Mouse (Mus musculus) MEL (cell line): ENCODE results near the gene Wt1. TPM values are rescaled to one million over a fixed set of nuclear protein-coding genes. Genes with fewer than 3 reads are reported as not detected.

ENCODE experiments used
- DNase-seq: peaks from one replicate; pipeline ENCODE4 v3.0.0; 2011; ENCODE audit warnings: low read depth, low spot score
- H3K27ac ChIP-seq: 2 replicates; pipeline ENCODE4 v1.5.1; 2012; ENCODE audit warnings: low read depth, mild to moderate bottlenecking, control low read depth, low read length, moderate library complexity; ENCODE audit not compliant: control insufficient read depth
- H3K27me3 ChIP-seq, 2 experiments: fragments of 150-350 bp in 1 of 2; sonication (generic) in 1 of 2; 2 replicates each; pipeline ENCODE4 v1.6.1; 2012; ENCODE audit warnings: low read length in 2 of 2, mild to moderate bottlenecking in 2 of 2, improper control_type of control experiment in 1 of 2, moderate library complexity in 1 of 2; ENCODE audit not compliant: insufficient read depth in 2 of 2, control insufficient read depth in 1 of 2
- H3K36me3 ChIP-seq, 2 experiments: 2 replicates each; pipeline ENCODE4 v1.6.1; 2012 to 2014; ENCODE audit warnings: low read length in 2 of 2, improper control_type of control experiment in 1 of 2, inconsistent platforms in 1 of 2, mild to moderate bottlenecking in 1 of 2; ENCODE audit not compliant: insufficient read depth in 2 of 2, control insufficient read depth in 1 of 2
- H3K4me1 ChIP-seq, 2 experiments: fragments of 150-350 bp in 1 of 2; sonication (generic) in 1 of 2; 2 replicates each; pipeline ENCODE4 v1.6.1; 2012; ENCODE audit warnings: low read length in 2 of 2, improper control_type of control experiment in 1 of 2, mild to moderate bottlenecking in 1 of 2; ENCODE audit not compliant: insufficient read depth in 2 of 2, control insufficient read depth in 1 of 2
- H3K4me3 ChIP-seq, 2 experiments: fragments of 150-350 bp in 1 of 2; sonication (generic) in 1 of 2; 2 replicates each; pipeline ENCODE4 v1.5.1; 2012; ENCODE audit warnings: low read depth in 2 of 2, low read length in 2 of 2, mild to moderate bottlenecking in 2 of 2, moderate library complexity in 2 of 2, control low read depth in 1 of 2, improper control_type of control experiment in 1 of 2; ENCODE audit not compliant: control insufficient read depth in 1 of 2, insufficient read depth in 1 of 2
- H3K79me2 ChIP-seq: 2 replicates; pipeline ENCODE4 v1.6.1; 2012; ENCODE audit warnings: mild to moderate bottlenecking, low read length, moderate library complexity; ENCODE audit not compliant: control insufficient read depth, poor library complexity, insufficient read depth
- H3K9ac ChIP-seq: 2 replicates; pipeline ENCODE4 v1.6.1; 2012; ENCODE audit warnings: low read depth, mild to moderate bottlenecking, control low read depth, low read length, moderate library complexity; ENCODE audit not compliant: control insufficient read depth, poor library complexity, severe bottlenecking
- H3K9me3 ChIP-seq: fragments of 150-350 bp; sonication (generic); replicated peaks from 2 replicates; pipeline ENCODE4 v1.6.1; 2012; ENCODE audit warnings: mild to moderate bottlenecking, low read length, improper control_type of control experiment, moderate library complexity; ENCODE audit not compliant: insufficient read depth
- BHLHE40 ChIP-seq: IDR thresholded peaks from 2 replicates; pipeline ENCODE4 v1.6.1; 2012; ENCODE audit warnings: low read depth, mild to moderate bottlenecking, inconsistent platforms, low read length, improper control_type of control experiment, borderline replicate concordance
- CHD2 ChIP-seq: IDR thresholded peaks from 2 replicates; pipeline ENCODE4 v1.6.1; 2011; ENCODE audit warnings: low read length, improper control_type of control experiment
- ELF1 ChIP-seq: IDR thresholded peaks from 2 replicates; pipeline ENCODE4 v1.6.1; 2014; ENCODE audit warnings: low read depth, mild to moderate bottlenecking, inconsistent platforms, low read length, improper control_type of control experiment, moderate library complexity
- EP300 ChIP-seq, 2 experiments: IDR thresholded peaks; 2 replicates each; pipeline ENCODE4 v1.6.1; 2011; ENCODE audit warnings: improper control_type of control experiment in 2 of 2, low read length in 2 of 2, low read depth in 1 of 2, mild to moderate bottlenecking in 1 of 2
- GATA1 ChIP-seq: IDR thresholded peaks from 2 replicates; pipeline ENCODE4 v1.6.1; 2011; ENCODE audit warnings: low read depth, low read length, improper control_type of control experiment
- HCFC1 ChIP-seq: IDR thresholded peaks from 2 replicates; pipeline ENCODE4 v1.6.1; 2012; ENCODE audit warnings: low read depth, mild to moderate bottlenecking, inconsistent platforms, low read length, improper control_type of control experiment, moderate library complexity
- KAT2A ChIP-seq: conservative IDR thresholded peaks from 2 replicates; pipeline ENCODE4 v1.6.1; 2012; ENCODE audit warnings: low read depth, low read length, improper control_type of control experiment, inconsistent platforms
- MAX ChIP-seq: IDR thresholded peaks from 2 replicates; pipeline ENCODE4 v1.6.1; 2011; ENCODE audit warnings: low read length, improper control_type of control experiment
- MAZ ChIP-seq: IDR thresholded peaks from 2 replicates; pipeline ENCODE4 v1.6.1; 2012; ENCODE audit warnings: low read depth, mild to moderate bottlenecking, inconsistent platforms, low read length, improper control_type of control experiment
- MXI1 ChIP-seq: IDR thresholded peaks from 2 replicates; pipeline ENCODE4 v1.6.1; 2011; ENCODE audit warnings: mild to moderate bottlenecking, low read depth, low read length, improper control_type of control experiment
- MYB ChIP-seq: IDR thresholded peaks from 2 replicates; pipeline ENCODE4 v1.6.1; 2011; ENCODE audit warnings: mild to moderate bottlenecking, low read depth, low read length, improper control_type of control experiment
- MYC ChIP-seq: IDR thresholded peaks from 2 replicates; pipeline ENCODE4 v1.6.1; 2011; ENCODE audit warnings: low read depth, mild to moderate bottlenecking, low read length, improper control_type of control experiment, moderate library complexity
- NELFE ChIP-seq: IDR thresholded peaks from 2 replicates; pipeline ENCODE4 v1.6.1; 2011; ENCODE audit warnings: low read depth, low read length, improper control_type of control experiment
- NRF1 ChIP-seq: IDR thresholded peaks from 2 replicates; pipeline ENCODE4 v1.6.1; 2014; ENCODE audit warnings: low read depth, mild to moderate bottlenecking, inconsistent platforms, low read length, improper control_type of control experiment, moderate library complexity; ENCODE audit not compliant: poor library complexity, insufficient read depth, severe bottlenecking
- POLR2A ChIP-seq, 2 experiments: IDR thresholded peaks; 2 replicates each; pipeline ENCODE4 v1.6.1; 2011 to 2012; ENCODE audit warnings: low read length in 2 of 2, mild to moderate bottlenecking in 2 of 2, control low read depth in 1 of 2, improper control_type of control experiment in 1 of 2, low read depth in 1 of 2, moderate library complexity in 1 of 2; ENCODE audit not compliant: control insufficient read depth in 1 of 2, insufficient read depth in 1 of 2, poor library complexity in 1 of 2
- POLR2AphosphoS2 ChIP-seq: IDR thresholded peaks from 2 replicates; pipeline ENCODE4 v1.6.1; 2011; ENCODE audit warnings: low read length, improper control_type of control experiment
- RCOR1 ChIP-seq: IDR thresholded peaks from 2 replicates; pipeline ENCODE4 v1.6.1; 2012; ENCODE audit warnings: low read depth, mild to moderate bottlenecking, inconsistent platforms, low read length, improper control_type of control experiment
- SMC3 ChIP-seq: IDR thresholded peaks from 2 replicates; pipeline ENCODE4 v1.6.1; 2011; ENCODE audit warnings: low read depth, low read length, improper control_type of control experiment
- TAL1 ChIP-seq: IDR thresholded peaks from 2 replicates; pipeline ENCODE4 v1.6.1; 2012; ENCODE audit warnings: mild to moderate bottlenecking, inconsistent platforms, low read length, moderate library complexity, mixed read lengths
- TBP ChIP-seq: IDR thresholded peaks from 2 replicates; pipeline ENCODE4 v1.8.0; 2011; ENCODE audit warnings: low read depth, low read length, improper control_type of control experiment
- UBTF ChIP-seq: IDR thresholded peaks from 2 replicates; pipeline ENCODE4 v1.6.1; 2012; ENCODE audit warnings: low read depth, mild to moderate bottlenecking, inconsistent platforms, low read length, improper control_type of control experiment, moderate library complexity, borderline replicate concordance; ENCODE audit not compliant: insufficient read depth
- ZC3H11A ChIP-seq: IDR thresholded peaks from 2 replicates; pipeline ENCODE4 v1.6.1; 2012; ENCODE audit warnings: low read depth, mild to moderate bottlenecking, inconsistent platforms, low read length, improper control_type of control experiment
- ZKSCAN1 ChIP-seq: IDR thresholded peaks from 2 replicates; pipeline ENCODE4 v1.6.1; 2012; ENCODE audit warnings: low read depth, mild to moderate bottlenecking, inconsistent platforms, low read length, improper control_type of control experiment, moderate library complexity
- ZMIZ1 ChIP-seq: IDR thresholded peaks from 2 replicates; pipeline ENCODE4 v1.6.1; 2012; ENCODE audit warnings: low read depth, mild to moderate bottlenecking, inconsistent platforms, low read length, improper control_type of control experiment, moderate library complexity
- ZNF384 ChIP-seq: IDR thresholded peaks from 2 replicates; pipeline ENCODE4 v1.6.1; 2012; ENCODE audit warnings: low read depth, mild to moderate bottlenecking, inconsistent platforms, low read length, improper control_type of control experiment
- polyA plus RNA-seq, 2 experiments: library from polyadenylated mRNA; stranded (reverse) in 1 of 2; unstranded in 1 of 2; fragments of >175 nt in 1 of 2; fragments of >200 nt in 1 of 2; gene quantifications; 2 replicates each; pipeline versions ENCODE4 v1.2.1 to v1.2.4; 2012; ENCODE audit warnings: low replicate concordance in 2 of 2, low read depth in 1 of 2; ENCODE audit not compliant: insufficient read length in 2 of 2, insufficient read depth in 1 of 2, missing spikeins in 1 of 2
- total RNA-seq: library from RNA; depleted of rRNA; stranded (reverse); fragments of 300-350 nt; gene quantifications from 2 replicates; pipeline ENCODE4 v1.2.3, GENCODE M21; 2012

Gene Wt1
- total and polyA plus RNA-seq, 3 experiments: not detected

DNA sequence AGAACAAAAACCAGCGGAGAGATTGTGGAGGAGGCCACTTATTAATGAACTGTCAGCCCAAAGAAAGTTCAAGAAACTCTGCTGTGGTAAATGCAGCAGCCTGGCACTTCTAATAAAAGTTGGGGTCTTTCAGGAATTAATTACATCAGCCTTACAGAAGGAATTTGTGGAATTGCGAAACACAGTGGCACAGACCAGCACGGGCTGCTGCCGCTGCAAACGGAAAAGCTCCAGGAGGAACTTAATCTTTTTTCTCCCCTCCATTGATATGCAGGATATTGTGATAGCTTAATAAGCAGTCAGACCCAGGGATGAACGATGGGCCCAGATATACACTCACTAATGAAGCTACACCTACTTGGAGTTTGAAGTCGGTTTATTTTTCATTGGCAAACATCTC is 15.0 kb downstream of the Wt1 start:
- H3K9me3 ChIP-seq: no peaks in the 10 kb centered on the region
- H3K36me3 ChIP-seq: no peaks in the 10 kb centered on the region
- no peak for DNase-seq
- H3K27me3 ChIP-seq: peaks cover 5 to 10% of the 10 kb centered on the region in 2 experiments
- no peaks in the 10 kb centered on the region for H3K79me2 ChIP-seq
- no peaks in the 10 kb centered on the region for H3K4me1 ChIP-seq
- no peak overlapping the region for H3K4me3 ChIP-seq
- no peak overlapping the region for H3K27ac ChIP-seq
- TF ChIP-seq MYB (no peak), NELFE (no peak), MYC (no peak), POLR2AphosphoS2 (no peak), ZMIZ1 (no peak), RCOR1 (no peak), HCFC1 (no peak), ZNF384 (no peak), EP300 (IDR thresholded peaks at IDR 0.05; ENCODE audit: low read depth in 1 of 2, low read length in 2 of 2) (no peak), ZKSCAN1 (no peak)
- TF ChIP-seq, all 39 proteins: peak for 0
- H3K9ac ChIP-seq: no peak overlapping the region

DNA sequence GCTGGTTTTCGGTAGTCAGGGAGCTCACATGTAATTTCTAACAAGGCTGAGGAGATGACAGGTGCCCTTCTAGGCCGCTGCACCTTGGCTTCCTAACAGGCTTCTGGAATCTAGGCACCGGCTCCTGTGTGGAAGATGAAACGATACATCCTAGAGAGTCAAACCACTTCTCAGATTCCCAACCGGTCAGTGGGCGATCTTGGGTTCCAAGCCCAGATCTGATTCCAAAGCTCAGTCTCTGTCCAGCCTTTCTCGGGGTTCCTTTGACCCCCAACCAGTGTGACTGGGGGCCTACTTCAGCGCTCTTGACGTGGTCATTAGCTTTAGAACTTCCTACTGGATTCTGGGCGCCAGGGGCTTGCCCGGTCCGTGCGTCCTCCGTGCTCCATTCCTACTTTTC is 17.4 kb downstream of the Wt1 start:
- no peaks in the 10 kb centered on the region for H3K36me3 ChIP-seq
- H3K4me3 ChIP-seq: no peak overlapping the region
- no peaks in the 10 kb centered on the region for H3K9me3 ChIP-seq
- TF ChIP-seq SMC3: no peak
- no peak for TF ChIP-seq POLR2A (IDR thresholded peaks at IDR 0.05; ENCODE audit: control insufficient read depth in 1 of 2, insufficient read depth in 1 of 2, low read depth in 1 of 2, low read length in 2 of 2, poor library complexity in 1 of 2)
- no peak for TF ChIP-seq MXI1
- no peak for TF ChIP-seq CHD2
- no peak for TF ChIP-seq BHLHE40
- TF ChIP-seq KAT2A: no peak
- no peak for TF ChIP-seq UBTF
- no peak for TF ChIP-seq ZNF384
- TF ChIP-seq TAL1: no peak
- no peak for TF ChIP-seq TBP
- no peak for TF ChIP-seq POLR2AphosphoS2
- TF ChIP-seq ZMIZ1: no peak
- TF ChIP-seq MAX: no peak
- no peak for TF ChIP-seq HCFC1
- TF ChIP-seq NRF1: no peak
- TF ChIP-seq NELFE: no peak
- TF ChIP-seq MAZ: no peak
- TF ChIP-seq GATA1: no peak
- TF ChIP-seq ZC3H11A: no peak
- no peak for TF ChIP-seq ELF1
- H3K9ac ChIP-seq: no peak overlapping the region
- H3K27ac ChIP-seq: no peak overlapping the region
- no peak for DNase-seq
- no peaks in the 10 kb centered on the region for H3K79me2 ChIP-seq
- H3K4me1 ChIP-seq: no peaks in the 10 kb centered on the region
- H3K27me3 ChIP-seq: no peaks in the 10 kb centered on the region; a peak in 3 of 4 replicates
